Mouse (Mus musculus): ENCODE results near the gene Pdcd2l.
"Not testable (repeated sequence)": the region's sequence is repeated elsewhere in the genome, so short reads cannot be mapped to it uniquely, and the experiment has no call there.

The Pdcd2l gene

GRCm38 (mm10) chr7:34208027-34208745, 11.7 kb upstream of the Pdcd2l start:
- DNase-seq = no peak

GRCm38 (mm10) chr7:34206331-34206730, 9.9 kb upstream of the Pdcd2l start:
- no peak for DNase-seq

- DNase-seq = not testable (repeated sequence)
Observed at GRCm38 (mm10) chr7:34202147-34202546, 5.7 kb upstream of the Pdcd2l start.

GRCm38 (mm10) chr7:34200829-34201228, 4.4 kb upstream of the Pdcd2l start:
- no peak for DNase-seq

GRCm38 (mm10) chr7:34198346-34198745, 1.9 kb upstream of the Pdcd2l start:
- DNase-seq = no peak

GRCm38 (mm10) chr7:34195632-34196031, 829 bp downstream of the Pdcd2l start:
- DNase-seq = no peak

GRCm38 (mm10) chr7:34192825-34193224, 3.6 kb downstream of the Pdcd2l start:
- no peak for DNase-seq

- DNase-seq = no peak
Observed at GRCm38 (mm10) chr7:34189376-34189989, 7.0 kb downstream of the Pdcd2l start.

- DNase-seq = no peak
Observed at GRCm38 (mm10) chr7:34183794-34184193, 12.7 kb downstream of the Pdcd2l start.

GRCm38 (mm10) chr7:34183356-34183755, 13.1 kb downstream of the Pdcd2l start:
- DNase-seq = no peak

- DNase-seq = not testable (repeated sequence)
Observed at GRCm38 (mm10) chr7:34176241-34176640, 20.2 kb downstream of the Pdcd2l start.

- DNase-seq = no peak
Observed at GRCm38 (mm10) chr7:34172251-34172650, 24.2 kb downstream of the Pdcd2l start.

- no peak for DNase-seq
Observed at GRCm38 (mm10) chr7:34169454-34169853, 27.0 kb downstream of the Pdcd2l start, which contains the start of gene Uba2. Uba2 (minus strand) TSS chr7:34169599.

GRCm38 (mm10) chr7:34168470-34169251, 27.8 kb downstream of the Pdcd2l start:
- peak; percentile 91 for DNase-seq

- DNase-seq = no peak
Observed at GRCm38 (mm10) chr7:34167766-34168469, 28.5 kb downstream of the Pdcd2l start.

GRCm38 (mm10) chr7:34166850-34167249, 29.6 kb downstream of the Pdcd2l start:
- DNase-seq = no peak

GRCm38 (mm10) chr7:34165999-34166398, 30.5 kb downstream of the Pdcd2l start:
- no peak for DNase-seq

GRCm38 (mm10) chr7:34164671-34165070, 31.8 kb downstream of the Pdcd2l start:
- DNase-seq = no peak

GRCm38 (mm10) chr7:34159167-34159566, 37.3 kb downstream of the Pdcd2l start:
- no peak for DNase-seq

GRCm38 (mm10) chr7:34157994-34158393, 38.5 kb downstream of the Pdcd2l start:
- no peak for DNase-seq

- DNase-seq = no peak
Observed at GRCm38 (mm10) chr7:34147193-34147592, 49.3 kb downstream of the Pdcd2l start.

GRCm38 (mm10) chr7:34141123-34141522, 55.3 kb downstream of the Pdcd2l start:
- DNase-seq = no peak

GRCm38 (mm10) chr7:34139493-34139892, 57.0 kb downstream of the Pdcd2l start:
- no peak for DNase-seq
